Mouse (Mus musculus) limb, embryonic 14.5 days (tissue): ENCODE measurements around the gene Vamp5. TPM values are rescaled to one million over a fixed set of nuclear protein-coding genes. Genes with fewer than 3 reads are reported as not detected.
A peak's percentile ranks its signal among the peaks of the same experiment; 100 is the strongest.

Experiments
- ATAC-seq: fragments of 200-750 bp; cut with Nextera tagmentation; 2 replicates; pipeline ENCODE4 v1.8.0; 2017; ENCODE audit warnings: low read depth, moderate number of reproducible peaks, moderate TSS enrichment; ENCODE audit not compliant: low FRiP score
- DNase-seq: peaks from one replicate; pipeline ENCODE4 v3.0.0-alpha.2; 2015; ENCODE audit warnings: low spot score
- H3K27ac ChIP-seq: fragments of 300-500 bp; sonication (generic); replicated peaks from 2 replicates; pipeline ENCODE4 v1.5.1; 2014; ENCODE audit warnings: low read depth, mild to moderate bottlenecking, low read length, moderate library complexity, mixed read lengths
- H3K27me3 ChIP-seq: fragments of 300-500 bp; sonication (generic); 2 replicates; pipeline ENCODE4 v1.6.1; 2014; ENCODE audit warnings: low read length, mixed read lengths; ENCODE audit not compliant: control insufficient read depth, insufficient read depth
- H3K36me3 ChIP-seq: fragments of 300-500 bp; sonication (generic); 2 replicates; pipeline ENCODE4 v1.6.1; 2014; ENCODE audit warnings: mild to moderate bottlenecking, low read length, moderate library complexity, mixed read lengths; ENCODE audit not compliant: control insufficient read depth, insufficient read depth
- H3K4me1 ChIP-seq: fragments of 300-500 bp; sonication (generic); 2 replicates; pipeline ENCODE4 v1.6.1; 2014; ENCODE audit warnings: antibody characterized with exemption, low read length, mixed read lengths; ENCODE audit not compliant: control insufficient read depth, insufficient read depth
- H3K4me2 ChIP-seq: fragments of 300-500 bp; sonication (generic); replicated peaks from 2 replicates; pipeline ENCODE4 v1.6.1; 2014; ENCODE audit warnings: low read depth, mild to moderate bottlenecking, low read length, moderate library complexity; ENCODE audit not compliant: severe bottlenecking
- H3K4me3 ChIP-seq: fragments of 300-500 bp; sonication (generic); replicated peaks from 2 replicates; pipeline ENCODE4 v1.5.1; 2014; ENCODE audit warnings: low read length
- H3K9ac ChIP-seq: fragments of 300-500 bp; sonication (generic); 2 replicates; pipeline ENCODE4 v1.6.1; 2014; ENCODE audit warnings: mild to moderate bottlenecking, low read depth, low read length, moderate library complexity; ENCODE audit not compliant: severe bottlenecking
- H3K9me3 ChIP-seq: fragments of 300-500 bp; sonication (generic); 2 replicates; pipeline ENCODE4 v1.6.1; 2016; ENCODE audit warnings: low read length; ENCODE audit not compliant: control insufficient read depth
- POLR2A ChIP-seq: fragments of 200-500 bp; IDR thresholded peaks from 2 replicates; pipeline ENCODE4 v1.8.0; 2012; ENCODE audit warnings: inconsistent platforms, mild to moderate bottlenecking, moderate library complexity, borderline replicate concordance; ENCODE audit not compliant: insufficient read depth, insufficient read length; ENCODE audit errors: extremely low read depth
- WGBS: fragments of 180-500 bp; shearing (Covaris S2); extraction: QIAGEN DNeasy Blood & Tissue Kit; methylation state at CpG from one replicate; pipeline ENCODE4 v1.1.7; 2014; 5-methylcytosine and 5-hydroxymethylcytosine counted together
- polyA plus RNA-seq, 2 experiments: library from polyadenylated mRNA; depleted of rRNA in 1 of 2; stranded (reverse) in 1 of 2; unstranded in 1 of 2; fragments of >200 nt; fragmentation: Nextera tagmentation in 1 of 2; extraction: Ambion mirVana in 1 of 2; gene quantifications; 2 replicates each; pipeline versions ENCODE4 v1.2.1 to v1.2.3; 2012 to 2014

Gene Vamp5
- polyA plus RNA-seq, 2 experiments: 16.6 to 24.5 TPM

GRCm38 (mm10) chr6:72355066-72355911, 25.0 kb downstream of the Vamp5 start, which contains the start of gene Tmem150a:
Tmem150a (plus strand) TSS chr6:72355447.
- H3K9me3 ChIP-seq: no peaks in the 10 kb centered on the region
- H3K9ac ChIP-seq: peak within 1 kb of the TSS; percentile 67
- peak; percentile 75 for DNase-seq
- H3K4me3 ChIP-seq: peak within 1 kb of the TSS; percentile 66
- peaks cover 24% of the 10 kb centered on the region for H3K4me1 ChIP-seq
- peak within 1 kb of the TSS; percentile 95 for H3K4me2 ChIP-seq
- TF ChIP-seq POLR2A: no peak
- under 1% methylated on average over 59 of the region's 71 CpGs for whole genome bisulfite sequencing
- H3K27me3 ChIP-seq: no peaks in the 10 kb centered on the region
- peaks cover 31% of the 10 kb centered on the region for H3K36me3 ChIP-seq
- H3K27ac ChIP-seq: no peak within 1 kb of the TSS
- ATAC-seq: peak; percentile 88

- ATAC-seq (no peak), DNase-seq (no peak)
- no peaks in the 10 kb centered on the region for H3K9me3 ChIP-seq
- H3K4me3 ChIP-seq: no peak overlapping the region
- no peak for TF ChIP-seq POLR2A
- H3K27me3 ChIP-seq: no peaks in the 10 kb centered on the region
- no peak overlapping the region for H3K27ac ChIP-seq
- WGBS: 71% methylated on average over 1 of the region's 1 CpGs
- no peak overlapping the region for H3K9ac ChIP-seq
- peaks cover 31% of the 10 kb centered on the region for H3K36me3 ChIP-seq
- no peak overlapping the region for H3K4me2 ChIP-seq
- peaks cover 24% of the 10 kb centered on the region for H3K4me1 ChIP-seq
These were observed 26.2 kb downstream of the Vamp5 start for GRCm38 (mm10) chr6:72354025-72354424.

GRCm38 (mm10) chr6:72352636-72353405, 27.4 kb downstream of the Vamp5 start:
- no peak for TF ChIP-seq POLR2A
- Histone ChIP-seq H3K9ac (no peak overlapping the region), H3K27ac (no peak overlapping the region), H3K4me3 (no peak overlapping the region), H3K4me1 (peaks cover 31% of the 10 kb centered on the region), H3K27me3 (no peaks in the 10 kb centered on the region), H3K36me3 (peaks cover 32% of the 10 kb centered on the region), H3K9me3 (no peaks in the 10 kb centered on the region), H3K4me2 (no peak overlapping the region)
- WGBS: 36% methylated on average over 5 of the region's 5 CpGs
- DNase-seq: peak; percentile 61
- ATAC-seq: no peak

DNA sequence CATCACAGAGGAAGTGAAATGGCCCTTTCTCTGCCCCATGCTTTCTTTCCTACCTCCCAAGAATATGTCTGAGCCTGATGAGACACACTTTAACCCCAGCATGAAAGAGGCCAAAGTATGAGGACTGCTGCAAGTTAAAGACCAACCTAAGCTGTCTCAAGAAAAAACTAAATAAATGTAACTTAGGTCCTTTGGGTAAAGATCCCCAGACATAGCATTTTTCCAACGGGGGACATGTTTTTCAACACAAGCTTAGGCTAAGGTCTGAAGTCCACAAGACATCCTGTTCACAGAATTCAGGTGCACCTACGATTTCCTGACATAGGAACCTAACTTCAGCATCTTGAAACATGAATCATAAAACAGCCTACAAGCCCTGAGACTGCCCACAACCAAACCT, 30.1 kb downstream of the Vamp5 start:
- H3K9me3 ChIP-seq: no peaks in the 10 kb centered on the region
- H3K36me3 ChIP-seq: peaks cover 32% of the 10 kb centered on the region
- 84% methylated on average over 2 of the region's 2 CpGs for WGBS
- DNase-seq: no peak
- no peak overlapping the region for H3K4me3 ChIP-seq
- no peak for TF ChIP-seq POLR2A
- H3K4me2 ChIP-seq: no peak overlapping the region
- H3K27me3 ChIP-seq: no peaks in the 10 kb centered on the region
- H3K4me1 ChIP-seq: peaks cover 33% of the 10 kb centered on the region
- H3K9ac ChIP-seq: no peak overlapping the region
- no peak for ATAC-seq
- H3K27ac ChIP-seq: no peak overlapping the region

- peak overlapping the region; percentile 81; the same call in 1 of the 2 replicates for H3K4me2 ChIP-seq
- no peaks in the 10 kb centered on the region for H3K27me3 ChIP-seq
- no peak for ATAC-seq
- TF ChIP-seq POLR2A: no peak
- no peak for DNase-seq
- no peak overlapping the region for H3K4me3 ChIP-seq
- H3K27ac ChIP-seq: no peak overlapping the region
- peaks cover 35% of the 10 kb centered on the region for H3K4me1 ChIP-seq
- 90% methylated on average over 10 of the region's 10 CpGs for WGBS
- no peak overlapping the region for H3K9ac ChIP-seq
- no peaks in the 10 kb centered on the region for H3K9me3 ChIP-seq
- peaks cover 32% of the 10 kb centered on the region for H3K36me3 ChIP-seq
These were observed 31.9 kb downstream of the Vamp5 start for GRCm38 (mm10) chr6:72348411-72348810.
